Mouse (Mus musculus) forebrain, embryonic 13.5 days (tissue): ENCODE data around the gene 6030468B19Rik. TPM values are rescaled to one million over a fixed set of nuclear protein-coding genes. Genes with fewer than 3 reads are reported as not detected.
A peak's percentile ranks its signal among the peaks of the same experiment; 100 is the strongest.
"Not testable (repeated sequence)": the region's sequence is repeated elsewhere in the genome, so short reads cannot be mapped to it uniquely, and the experiment has no call there.

Source experiments
- ATAC-seq: fragments of 200-750 bp; cut with Nextera tagmentation; 2 replicates; pipeline ENCODE4 v1.8.0; 2017
- H3K27ac ChIP-seq: fragments of 300-500 bp; sonication (generic); 2 replicates; pipeline ENCODE4 v1.5.1; 2015; ENCODE audit warnings: inconsistent platforms, mild to moderate bottlenecking, moderate library complexity
- H3K27me3 ChIP-seq: fragments of 300-500 bp; sonication (generic); 2 replicates; pipeline ENCODE4 v1.6.1; 2015; ENCODE audit warnings: mild to moderate bottlenecking, inconsistent platforms
- H3K36me3 ChIP-seq: fragments of 300-500 bp; sonication (generic); 2 replicates; pipeline ENCODE4 v1.6.1; 2015; ENCODE audit warnings: mild to moderate bottlenecking, inconsistent platforms; ENCODE audit not compliant: poor library complexity, severe bottlenecking
- H3K4me1 ChIP-seq: fragments of 300-500 bp; sonication (generic); 2 replicates; pipeline ENCODE4 v1.6.1; 2015; ENCODE audit warnings: inconsistent platforms
- H3K4me2 ChIP-seq: fragments of 300-500 bp; sonication (generic); 2 replicates; pipeline ENCODE4 v1.6.1; 2015; ENCODE audit warnings: inconsistent platforms, mild to moderate bottlenecking, moderate library complexity
- H3K4me3 ChIP-seq: fragments of 300-500 bp; sonication (generic); 2 replicates; pipeline ENCODE4 v1.5.1; 2015; ENCODE audit warnings: mild to moderate bottlenecking, inconsistent platforms
- H3K9ac ChIP-seq: fragments of 300-500 bp; sonication (generic); 2 replicates; pipeline ENCODE4 v1.6.1; 2015; ENCODE audit warnings: mild to moderate bottlenecking, inconsistent platforms
- H3K9me3 ChIP-seq: fragments of 300-500 bp; sonication (generic); replicated peaks from 2 replicates; pipeline ENCODE4 v1.6.1; 2016; ENCODE audit warnings: inconsistent platforms
- WGBS: fragments of 180-500 bp; shearing (Covaris S2); methylation state at CpG from one replicate; pipeline ENCODE4 v1.1.7; 2015; 5-methylcytosine and 5-hydroxymethylcytosine counted together
- polyA plus RNA-seq: library from polyadenylated mRNA; unstranded; fragments of >200 nt; fragmentation: Nextera tagmentation; extraction: Ambion mirVana; gene quantifications from 2 replicates; pipeline ENCODE4 v1.2.1, GENCODE M21; 2015

Gene 6030468B19Rik
- polyA plus RNA-seq, 1 experiment from 2014 or later: not detected

- peak overlapping the region; percentile 6 for H3K9ac ChIP-seq
- ATAC-seq: no peak
- no peak overlapping the region; the same call in 1 of the 2 replicates for H3K27ac ChIP-seq
- peak overlapping the region; percentile 55 for H3K4me2 ChIP-seq
- no peaks in the 10 kb centered on the region for H3K36me3 ChIP-seq
- peaks cover 64% of the 10 kb centered on the region for H3K27me3 ChIP-seq
- H3K4me3 ChIP-seq: peak overlapping the region; percentile 24
- 3% methylated on average over 17 of the region's 17 CpGs for WGBS
- H3K9me3 ChIP-seq: no peaks in the 10 kb centered on the region
- peaks cover 27% of the 10 kb centered on the region for H3K4me1 ChIP-seq
Measured at GRCm38 (mm10) chr11:117780199-117780515, 17.3 kb upstream of the 6030468B19Rik start.

DNA sequence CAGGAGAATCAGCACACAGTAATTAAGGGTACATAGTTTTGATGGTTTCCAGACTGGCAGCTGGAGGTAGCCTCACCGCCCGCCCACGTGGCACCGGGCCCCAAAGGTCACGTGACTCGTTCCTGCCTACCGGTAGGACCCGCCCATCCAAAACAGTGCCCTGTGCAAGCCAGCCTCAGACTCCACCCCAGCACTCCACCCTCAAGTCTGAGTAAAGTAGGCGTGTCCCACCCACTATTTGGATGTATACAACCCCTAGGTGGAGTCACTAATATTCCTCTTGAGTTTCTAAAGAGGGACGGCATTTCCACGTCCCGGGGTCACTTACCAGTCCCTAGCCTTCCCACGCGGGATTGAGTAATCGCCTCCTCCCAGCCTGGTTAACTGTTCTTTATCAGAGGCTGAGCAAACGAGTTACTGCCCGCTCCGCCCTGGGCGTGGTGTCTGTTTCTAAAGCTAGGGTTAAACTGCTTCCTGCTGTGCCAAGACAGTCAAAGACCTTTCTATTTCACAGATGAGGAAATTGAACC is 16.8 kb upstream of the 6030468B19Rik start:
- Histone ChIP-seq H3K9ac (no peak overlapping the region), H3K4me1 (peaks cover 27% of the 10 kb centered on the region), H3K27me3 (peaks cover 64% of the 10 kb centered on the region)

DNA sequence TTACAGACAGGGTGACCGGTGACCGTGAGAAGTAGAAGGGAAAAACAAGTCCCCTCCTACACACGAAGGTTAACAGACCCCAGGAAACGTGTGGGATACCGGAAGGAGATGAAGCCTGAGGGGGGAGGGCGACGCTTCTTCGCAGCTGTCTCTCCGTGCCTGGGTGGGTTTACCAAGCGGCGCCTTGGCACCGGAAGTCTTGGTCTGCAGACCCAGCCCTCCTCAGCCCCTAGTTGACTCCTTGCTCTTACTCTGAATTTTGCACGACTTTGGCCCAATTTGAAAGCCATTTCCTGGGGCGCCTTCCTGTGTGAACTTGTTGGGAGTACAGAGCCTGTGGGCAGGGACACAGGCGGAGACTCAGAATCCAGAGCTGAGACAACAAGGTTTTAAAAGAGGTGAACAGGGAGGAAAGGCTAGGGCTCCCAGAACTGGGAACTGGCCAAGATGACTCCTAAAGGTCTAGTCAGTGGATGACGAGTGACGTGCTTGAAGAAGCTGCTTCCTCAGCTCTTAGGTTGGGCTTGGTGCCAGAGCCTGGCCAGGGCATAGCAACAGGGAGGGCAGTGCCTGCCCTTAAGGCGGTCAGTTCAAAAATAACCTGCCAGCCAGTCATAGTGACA is 16.1 kb upstream of the 6030468B19Rik start:
- peaks cover 27% of the 10 kb centered on the region for H3K4me1 ChIP-seq
- no peaks in the 10 kb centered on the region for H3K9me3 ChIP-seq
- no peak for ATAC-seq
- H3K27ac ChIP-seq: no peak overlapping the region
- peak overlapping the region; percentile 55 for H3K4me2 ChIP-seq
- WGBS: 23% methylated on average over 18 of the region's 18 CpGs
- no peak overlapping the region for H3K4me3 ChIP-seq
- peaks cover 64% of the 10 kb centered on the region for H3K27me3 ChIP-seq
- no peaks in the 10 kb centered on the region for H3K36me3 ChIP-seq
- H3K9ac ChIP-seq: no peak overlapping the region

More for the DNA sequence above, 16.8 kb upstream of the 6030468B19Rik start:
- Histone ChIP-seq H3K27ac (no peak overlapping the region), H3K4me3 (peak overlapping the region; percentile 24), H3K9me3 (no peaks in the 10 kb centered on the region), H3K36me3 (no peaks in the 10 kb centered on the region), H3K4me2 (peak overlapping the region; percentile 55)
- WGBS: 1% methylated on average over 19 of the region's 19 CpGs
- ATAC-seq: no peak

DNA sequence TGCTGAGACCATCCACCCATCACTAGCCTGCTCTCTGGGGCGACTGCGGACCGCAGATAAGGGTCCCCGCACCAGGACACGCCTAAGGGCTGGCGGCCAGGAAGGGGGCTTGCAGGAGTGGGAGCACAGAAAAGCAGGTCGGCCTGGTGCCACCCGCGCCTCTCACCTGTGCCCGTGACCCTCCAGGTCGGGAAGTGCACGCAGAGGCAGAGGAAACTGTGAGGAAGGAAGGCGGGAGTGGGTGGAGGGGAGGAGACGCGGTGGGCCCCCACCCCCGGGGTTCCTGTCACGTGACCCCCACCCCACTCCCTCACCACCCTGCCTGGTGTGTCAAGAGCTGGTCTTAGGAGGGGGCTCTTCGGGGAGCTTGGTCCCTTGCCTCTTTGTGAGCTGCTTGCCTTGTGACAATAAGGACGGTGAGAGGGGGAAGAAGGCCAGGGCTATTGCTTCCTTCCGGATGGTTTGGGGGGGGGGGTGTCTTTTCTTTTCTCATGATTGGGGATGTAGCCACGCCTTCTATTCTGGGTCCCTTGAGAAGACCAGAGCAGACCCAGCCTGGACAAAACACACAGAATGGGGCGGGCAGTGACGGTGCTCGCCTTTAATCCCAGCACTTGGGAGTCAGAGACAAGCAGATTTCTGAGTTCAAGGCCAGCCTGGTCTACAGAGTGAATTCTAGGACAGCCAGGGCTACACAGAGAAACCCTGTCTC is 15.3 kb upstream of the 6030468B19Rik start, which contains the start of the genes Tmc8 and Tmc6:
Gene Tmc8, plus strand, starts transcription at position 84 of the 712 bp plus-strand sequence.
Gene Tmc6, minus strand, starts transcription at position 206 of the 712 bp plus-strand sequence.
- Histone ChIP-seq H3K27ac (no peak within 1 kb of the TSS), H3K36me3 (no peaks in the 10 kb centered on the region), H3K4me3 (peak within 1 kb of the TSS; percentile 30), H3K9ac (peak within 1 kb of the TSS; percentile 45), H3K4me2 (peak within 1 kb of the TSS; percentile 60), H3K9me3 (no peaks in the 10 kb centered on the region), H3K4me1 (peaks cover 27% of the 10 kb centered on the region), H3K27me3 (peaks cover 64% of the 10 kb centered on the region)
- ATAC-seq: no peak
- whole genome bisulfite sequencing: 40% methylated on average over 24 of the region's 24 CpGs

GRCm38 (mm10) chr11:117782705-117783034 is 14.8 kb upstream of the 6030468B19Rik start:
- Histone ChIP-seq H3K27me3 (peaks cover 64% of the 10 kb centered on the region), H3K4me1 (peaks cover 27% of the 10 kb centered on the region), H3K9me3 (no peaks in the 10 kb centered on the region), H3K27ac (no peak overlapping the region), H3K9ac (peak overlapping the region; percentile 45), H3K4me3 (peak overlapping the region; percentile 30), H3K36me3 (no peaks in the 10 kb centered on the region), H3K4me2 (peak overlapping the region; percentile 60)
- WGBS: 50% methylated on average over 9 of the region's 9 CpGs
- ATAC-seq: no peak

DNA sequence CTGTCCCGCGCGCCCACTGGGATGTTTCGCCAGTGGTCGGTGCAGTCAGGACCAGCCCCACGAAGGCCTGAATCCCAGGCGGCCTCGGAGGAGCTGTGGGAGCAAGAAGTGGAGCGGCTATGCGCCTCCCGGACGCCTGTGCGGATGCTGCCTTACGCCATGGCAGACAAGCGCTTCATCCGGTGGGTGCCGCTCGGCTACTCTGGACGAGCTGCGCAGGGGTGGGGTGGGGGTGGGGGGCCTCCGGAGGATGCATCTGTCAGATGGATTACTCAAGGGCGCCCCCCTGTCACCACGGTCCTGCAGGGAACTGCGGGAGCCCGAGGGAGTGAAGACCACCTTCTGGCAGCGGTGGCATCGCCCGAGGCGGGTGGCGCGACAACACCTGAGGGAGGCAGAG is 14.4 kb upstream of the 6030468B19Rik start:
- Histone ChIP-seq H3K27me3 (peaks cover 64% of the 10 kb centered on the region), H3K4me3 (peak overlapping the region; percentile 30), H3K9ac (peak overlapping the region; percentile 45), H3K36me3 (no peaks in the 10 kb centered on the region), H3K4me2 (peak overlapping the region; percentile 60), H3K4me1 (peaks cover 27% of the 10 kb centered on the region), H3K27ac (no peak overlapping the region), H3K9me3 (no peaks in the 10 kb centered on the region)
- WGBS: 4% methylated on average over 31 of the region's 31 CpGs
- peak; percentile 44 for ATAC-seq

DNA sequence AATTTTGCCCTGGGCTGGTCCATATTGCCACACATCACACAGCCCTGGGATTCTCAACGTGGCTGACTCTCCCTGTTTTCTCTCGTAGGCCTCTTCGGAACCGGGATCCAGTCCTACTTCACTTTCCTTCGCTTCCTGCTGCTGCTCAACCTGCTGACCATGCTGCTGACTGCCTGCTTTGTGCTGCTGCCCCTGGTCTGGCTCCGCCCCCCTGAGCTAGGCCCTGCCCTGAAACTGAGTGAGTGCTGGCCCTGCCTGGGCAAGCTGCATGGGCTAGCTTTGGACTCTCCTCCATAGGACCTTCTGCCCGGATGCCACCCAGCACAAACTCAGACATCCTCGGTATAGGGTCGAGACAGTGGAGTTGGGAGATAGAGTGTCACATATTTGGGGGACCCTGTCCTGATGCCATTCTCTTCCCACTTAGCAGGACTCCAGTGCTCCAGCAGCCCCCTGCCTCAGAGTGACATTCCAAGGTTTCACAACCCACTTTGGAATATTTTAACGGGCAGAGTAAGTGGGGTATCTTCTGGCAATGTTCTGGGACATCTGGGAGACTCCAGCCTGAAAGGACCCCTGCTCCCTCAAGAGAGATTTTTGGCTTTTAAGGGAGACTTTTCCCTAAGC is 13.7 kb upstream of the 6030468B19Rik start:
- Histone ChIP-seq H3K27me3 (peaks cover 59% of the 10 kb centered on the region), H3K4me2 (peak overlapping the region; percentile 60), H3K4me3 (peak overlapping the region; percentile 30), H3K9ac (no peak overlapping the region), H3K4me1 (peaks cover 27% of the 10 kb centered on the region), H3K27ac (no peak overlapping the region), H3K9me3 (no peaks in the 10 kb centered on the region), H3K36me3 (no peaks in the 10 kb centered on the region)
- 37% methylated on average over 10 of the region's 10 CpGs for WGBS
- peak; percentile 13; the same call in 1 of the 2 replicates for ATAC-seq

DNA sequence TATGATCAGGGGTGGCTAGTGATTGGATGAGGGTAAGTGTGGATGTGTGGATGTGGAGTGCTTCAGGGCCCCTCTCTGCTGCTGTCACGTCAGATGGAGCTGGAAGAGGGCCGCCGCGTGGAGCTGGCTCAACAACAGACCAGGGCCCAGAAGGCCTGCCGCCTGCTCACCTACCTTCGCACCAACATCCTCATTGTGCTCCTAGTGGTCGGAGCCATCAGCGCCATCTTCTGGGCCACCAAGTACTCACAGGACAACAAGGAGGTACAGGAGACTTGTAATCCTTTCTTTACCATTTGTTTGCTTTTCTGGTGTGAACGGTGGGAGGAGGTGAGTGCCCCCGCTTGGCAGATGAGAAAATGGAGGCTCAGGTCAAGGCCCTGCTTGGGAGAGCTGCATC is 11.2 kb upstream of the 6030468B19Rik start:
- no peaks in the 10 kb centered on the region for H3K36me3 ChIP-seq
- H3K4me2 ChIP-seq: no peak overlapping the region
- no peak overlapping the region for H3K27ac ChIP-seq
- ATAC-seq: no peak
- H3K4me1 ChIP-seq: peaks cover 14% of the 10 kb centered on the region
- H3K27me3 ChIP-seq: peaks cover 44% of the 10 kb centered on the region
- WGBS: 8% methylated on average over 10 of the region's 10 CpGs
- H3K9me3 ChIP-seq: no peaks in the 10 kb centered on the region
- H3K4me3 ChIP-seq: no peak overlapping the region
- no peak overlapping the region for H3K9ac ChIP-seq

DNA sequence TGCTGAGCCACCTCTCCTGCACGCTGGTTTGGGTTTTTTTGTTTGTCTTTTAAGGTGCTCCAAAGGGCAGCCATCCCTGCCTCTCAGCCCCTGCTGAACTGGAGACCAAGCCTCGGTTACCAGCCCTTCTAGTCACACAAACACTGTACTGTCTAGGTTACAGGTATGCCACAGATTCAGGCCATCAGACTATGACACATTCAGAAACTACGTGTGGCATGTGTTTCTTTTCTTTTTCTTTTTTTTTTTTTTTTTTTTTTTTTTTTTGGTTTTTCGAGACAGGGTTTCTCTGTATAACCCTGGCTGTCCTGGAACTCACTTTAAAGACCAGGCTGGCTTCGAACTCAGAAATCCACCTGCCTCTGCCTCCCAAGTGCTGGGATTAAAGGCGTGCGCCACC is 9.0 kb upstream of the 6030468B19Rik start:
- not testable (repeated sequence) for H3K4me1 ChIP-seq, H3K27ac ChIP-seq
- peaks cover 37% of the 10 kb centered on the region for H3K27me3 ChIP-seq

DNA sequence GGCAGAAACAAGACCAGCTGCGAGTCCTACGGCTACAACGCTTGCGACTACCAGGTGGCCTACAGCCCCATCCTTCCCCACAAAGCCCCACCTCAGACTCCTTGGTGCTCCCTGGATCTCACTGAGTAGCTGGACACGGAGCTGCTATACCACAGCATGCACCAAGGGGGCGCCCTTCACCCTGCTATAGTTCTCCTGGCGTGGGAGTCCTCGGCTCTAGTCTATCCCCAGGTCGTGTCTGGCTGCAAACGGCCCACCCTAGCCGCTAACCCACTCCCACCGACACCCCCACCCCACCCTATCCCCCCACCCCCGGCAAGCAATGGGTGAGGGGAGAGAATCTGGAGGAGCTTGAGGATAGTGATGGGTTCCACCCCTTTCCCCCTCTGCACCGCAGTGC is 7.2 kb upstream of the 6030468B19Rik start:
- H3K4me3 ChIP-seq: no peak overlapping the region
- peak; percentile 19; the same call in 1 of the 2 replicates for ATAC-seq
- H3K9me3 ChIP-seq: no peaks in the 10 kb centered on the region
- WGBS: 4% methylated on average over 14 of the region's 14 CpGs
- no peak overlapping the region for H3K9ac ChIP-seq
- H3K4me2 ChIP-seq: peak overlapping the region; percentile 40
- H3K36me3 ChIP-seq: no peaks in the 10 kb centered on the region
- H3K27ac ChIP-seq: no peak overlapping the region
- H3K4me1 ChIP-seq: peaks cover 6% of the 10 kb centered on the region; the same call in 1 of the 2 replicates
- H3K27me3 ChIP-seq: peaks cover 24% of the 10 kb centered on the region

More for the DNA sequence above, 9.0 kb upstream of the 6030468B19Rik start:
- not testable (repeated sequence) for H3K4me2 ChIP-seq, ATAC-seq, H3K36me3 ChIP-seq, H3K4me3 ChIP-seq, H3K9me3 ChIP-seq, H3K9ac ChIP-seq
- 82% methylated on average over 7 of the region's 7 CpGs for WGBS

- no peak overlapping the region for H3K27ac ChIP-seq
- H3K27me3 ChIP-seq: peaks cover 24% of the 10 kb centered on the region
- ATAC-seq: no peak
- no peak overlapping the region for H3K4me3 ChIP-seq
- peak overlapping the region; percentile 40 for H3K4me2 ChIP-seq
- H3K9me3 ChIP-seq: no peaks in the 10 kb centered on the region
- no peaks in the 10 kb centered on the region for H3K36me3 ChIP-seq
- WGBS: 38% methylated on average over 22 of the region's 23 CpGs
- H3K4me1 ChIP-seq: peaks cover 6% of the 10 kb centered on the region; the same call in 1 of the 2 replicates
- no peak overlapping the region for H3K9ac ChIP-seq
Measured at GRCm38 (mm10) chr11:117790703-117791440, 6.6 kb upstream of the 6030468B19Rik start.
